Mouse (Mus musculus) forebrain, postnatal 0 days (tissue): ENCODE results near the gene Tjap1. TPM values are rescaled to one million over a fixed set of nuclear protein-coding genes. Genes with fewer than 3 reads are reported as not detected.

Source experiments
- ATAC-seq: fragments of 200-750 bp; cut with Nextera tagmentation; 2 replicates; pipeline ENCODE4 v1.8.0; 2017; ENCODE audit warnings: mild to moderate bottlenecking, moderate library complexity
- DNase-seq: peaks from one replicate; pipeline ENCODE4 v3.0.0-alpha.2; 2015
- H3K27ac ChIP-seq: fragments of 300-500 bp; sonication (generic); 2 replicates; pipeline ENCODE4 v1.5.1; 2014; ENCODE audit warnings: low read depth, mild to moderate bottlenecking, antibody characterized with exemption, low read length, moderate library complexity, mixed read lengths
- H3K27me3 ChIP-seq: fragments of 300-500 bp; sonication (generic); 2 replicates; pipeline ENCODE4 v1.6.1; 2014; ENCODE audit warnings: mild to moderate bottlenecking, low read length, mixed read lengths; ENCODE audit not compliant: insufficient read depth
- H3K36me3 ChIP-seq: fragments of 300-500 bp; sonication (generic); 2 replicates; pipeline ENCODE4 v1.6.1; 2014; ENCODE audit warnings: mild to moderate bottlenecking, moderate library complexity; ENCODE audit not compliant: insufficient read depth
- H3K4me1 ChIP-seq: fragments of 300-500 bp; sonication (generic); 2 replicates; pipeline ENCODE4 v1.6.1; 2014; ENCODE audit warnings: antibody characterized with exemption; ENCODE audit not compliant: insufficient read depth
- H3K4me2 ChIP-seq: fragments of 300-500 bp; sonication (generic); 2 replicates; pipeline ENCODE4 v1.6.1; 2014; ENCODE audit warnings: low read depth, mild to moderate bottlenecking, moderate library complexity
- H3K4me3 ChIP-seq: fragments of 300-500 bp; sonication (generic); 2 replicates; pipeline ENCODE4 v1.5.1; 2014; ENCODE audit warnings: low read depth, low read length, mixed read lengths
- H3K9ac ChIP-seq: fragments of 300-500 bp; sonication (generic); 2 replicates; pipeline ENCODE4 v1.6.1; 2014; ENCODE audit warnings: mild to moderate bottlenecking
- H3K9me3 ChIP-seq: fragments of 300-500 bp; sonication (generic); 2 replicates; pipeline ENCODE4 v1.6.1; 2016; ENCODE audit warnings: low read length
- CTCF ChIP-seq: sonication (generic); IDR thresholded peaks from 2 replicates; pipeline ENCODE4 v1.5.1; 2016; ENCODE audit warnings: antibody characterized with exemption, control low read depth, low read depth
- WGBS: fragments of 180-500 bp; shearing (Covaris S2); extraction: QIAGEN DNeasy Blood & Tissue Kit; methylation state at CpG from one replicate; pipeline ENCODE4 v1.1.7; 2014; 5-methylcytosine and 5-hydroxymethylcytosine counted together
- polyA plus RNA-seq: library from polyadenylated mRNA; unstranded; fragments of >200 nt; fragmentation: Nextera tagmentation; extraction: Ambion mirVana; gene quantifications from 2 replicates; pipeline ENCODE4 v1.2.1, GENCODE M21; 2015
- total RNA-seq: library from RNA; depleted of rRNA; stranded (reverse); fragments of >200 nt; gene quantifications from 2 replicates; pipeline ENCODE4 v1.2.3, GENCODE M21; 2014

The Tjap1 gene
- total and polyA plus RNA-seq, 2 experiments from 2014 or later = 17.6 to 36.9 TPM

GRCm38 (mm10) chr17:46283911-46284310 is 1.1 kb upstream of the Tjap1 start:
- H3K4me1 ChIP-seq = peaks cover 6% of the 10 kb centered on the region
- H3K4me3 ChIP-seq = no peak overlapping the region
- no peak overlapping the region for H3K27ac ChIP-seq
- no peak for TF ChIP-seq CTCF
- WGBS = 87% methylated on average over 8 of the region's 8 CpGs
- H3K4me2 ChIP-seq = no peak overlapping the region
- no peak overlapping the region for H3K9ac ChIP-seq
- no peaks in the 10 kb centered on the region for H3K9me3 ChIP-seq
- H3K36me3 ChIP-seq = no peaks in the 10 kb centered on the region; the same call in 1 of the 2 replicates
- no peaks in the 10 kb centered on the region for H3K27me3 ChIP-seq
- no peak for DNase-seq
- ATAC-seq = no peak

- peak overlapping the region; percentile 94 for H3K4me2 ChIP-seq
- WGBS = 26% methylated on average over 9 of the region's 9 CpGs
- ATAC-seq (peak; percentile 25), DNase-seq (no peak)
- no peak for TF ChIP-seq CTCF
- H3K27ac ChIP-seq = no peak overlapping the region
- H3K4me3 ChIP-seq = peak overlapping the region; percentile 61
- H3K4me1 ChIP-seq = peaks cover 6% of the 10 kb centered on the region
- no peaks in the 10 kb centered on the region for H3K27me3 ChIP-seq
- H3K9ac ChIP-seq = peak overlapping the region; percentile 58; the same call in 1 of the 2 replicates
- H3K9me3 ChIP-seq = no peaks in the 10 kb centered on the region
- peaks cover 4% of the 10 kb centered on the region; the same call in 1 of the 2 replicates for H3K36me3 ChIP-seq
Observed at GRCm38 (mm10) chr17:46283140-46283539, 314 bp upstream of the Tjap1 start.

- peaks cover 4% of the 10 kb centered on the region; the same call in 1 of the 2 replicates for H3K36me3 ChIP-seq
- H3K4me3 ChIP-seq = no peak overlapping the region
- no peak overlapping the region for H3K4me2 ChIP-seq
- WGBS = 90% methylated on average over 12 of the region's 12 CpGs
- no peak overlapping the region for H3K27ac ChIP-seq
- no peak for TF ChIP-seq CTCF
- H3K4me1 ChIP-seq = peaks cover 6% of the 10 kb centered on the region
- H3K27me3 ChIP-seq = no peaks in the 10 kb centered on the region
- DNase-seq (no peak), ATAC-seq (no peak)
- no peak overlapping the region for H3K9ac ChIP-seq
- H3K9me3 ChIP-seq = no peaks in the 10 kb centered on the region
Observed at GRCm38 (mm10) chr17:46278011-46278765, 4.6 kb downstream of the Tjap1 start.

- WGBS = 85% methylated on average over 4 of the region's 4 CpGs
- ATAC-seq (no peak), DNase-seq (no peak)
- Histone ChIP-seq H3K4me2 (no peak overlapping the region), H3K36me3 (peaks cover 4% of the 10 kb centered on the region; the same call in 1 of the 2 replicates), H3K27ac (no peak overlapping the region), H3K9ac (no peak overlapping the region), H3K27me3 (no peaks in the 10 kb centered on the region), H3K9me3 (no peaks in the 10 kb centered on the region), H3K4me1 (peaks cover 6% of the 10 kb centered on the region), H3K4me3 (no peak overlapping the region)
- no peak for TF ChIP-seq CTCF
Observed at GRCm38 (mm10) chr17:46277586-46277985, 5.2 kb downstream of the Tjap1 start.

GRCm38 (mm10) chr17:46275506-46275905 is 7.3 kb downstream of the Tjap1 start:
- WGBS = 93% methylated on average over 10 of the region's 10 CpGs

GRCm38 (mm10) chr17:46275034-46275433 is 7.8 kb downstream of the Tjap1 start:
- no peak overlapping the region for H3K4me2 ChIP-seq
- 85% methylated on average over 6 of the region's 6 CpGs for WGBS
- TF ChIP-seq CTCF = no peak
- H3K36me3 ChIP-seq = peaks cover 12% of the 10 kb centered on the region; the same call in 1 of the 2 replicates
- ATAC-seq = no peak
- H3K27ac ChIP-seq = no peak overlapping the region
- no peak for DNase-seq
- H3K4me1 ChIP-seq = no peaks in the 10 kb centered on the region
- no peak overlapping the region for H3K9ac ChIP-seq
- H3K27me3 ChIP-seq = no peaks in the 10 kb centered on the region
- no peaks in the 10 kb centered on the region for H3K9me3 ChIP-seq
- H3K4me3 ChIP-seq = no peak overlapping the region

More at GRCm38 (mm10) chr17:46275506-46275905, 7.3 kb downstream of the Tjap1 start:
- Histone ChIP-seq H3K4me3 (no peak overlapping the region), H3K36me3 (peaks cover 12% of the 10 kb centered on the region; the same call in 1 of the 2 replicates), H3K27me3 (no peaks in the 10 kb centered on the region), H3K9me3 (no peaks in the 10 kb centered on the region), H3K27ac (no peak overlapping the region), H3K4me1 (no peaks in the 10 kb centered on the region), H3K9ac (no peak overlapping the region), H3K4me2 (no peak overlapping the region)
- no peak for ATAC-seq
- DNase-seq = no peak
- no peak for TF ChIP-seq CTCF

GRCm38 (mm10) chr17:46274465-46274864 is 8.4 kb downstream of the Tjap1 start:
- no peak overlapping the region for H3K4me3 ChIP-seq
- no peak overlapping the region for H3K4me2 ChIP-seq
- DNase-seq (no peak), ATAC-seq (no peak)
- TF ChIP-seq CTCF = no peak
- H3K9me3 ChIP-seq = no peaks in the 10 kb centered on the region
- H3K27me3 ChIP-seq = no peaks in the 10 kb centered on the region
- H3K36me3 ChIP-seq = peaks cover 12% of the 10 kb centered on the region; the same call in 1 of the 2 replicates
- no peak overlapping the region for H3K27ac ChIP-seq
- 75% methylated on average over 6 of the region's 6 CpGs for WGBS
- no peaks in the 10 kb centered on the region for H3K4me1 ChIP-seq
- H3K9ac ChIP-seq = no peak overlapping the region
